Mouse (Mus musculus) layer of hippocampus, adult 9-10 months (tissue): ENCODE results near the gene L3hypdh.

Experiments
- DNase-seq: peaks from one replicate; pipeline ENCODE4 v3.0.0; 2022; ENCODE audit warnings: low spot score

The L3hypdh gene

DNA sequence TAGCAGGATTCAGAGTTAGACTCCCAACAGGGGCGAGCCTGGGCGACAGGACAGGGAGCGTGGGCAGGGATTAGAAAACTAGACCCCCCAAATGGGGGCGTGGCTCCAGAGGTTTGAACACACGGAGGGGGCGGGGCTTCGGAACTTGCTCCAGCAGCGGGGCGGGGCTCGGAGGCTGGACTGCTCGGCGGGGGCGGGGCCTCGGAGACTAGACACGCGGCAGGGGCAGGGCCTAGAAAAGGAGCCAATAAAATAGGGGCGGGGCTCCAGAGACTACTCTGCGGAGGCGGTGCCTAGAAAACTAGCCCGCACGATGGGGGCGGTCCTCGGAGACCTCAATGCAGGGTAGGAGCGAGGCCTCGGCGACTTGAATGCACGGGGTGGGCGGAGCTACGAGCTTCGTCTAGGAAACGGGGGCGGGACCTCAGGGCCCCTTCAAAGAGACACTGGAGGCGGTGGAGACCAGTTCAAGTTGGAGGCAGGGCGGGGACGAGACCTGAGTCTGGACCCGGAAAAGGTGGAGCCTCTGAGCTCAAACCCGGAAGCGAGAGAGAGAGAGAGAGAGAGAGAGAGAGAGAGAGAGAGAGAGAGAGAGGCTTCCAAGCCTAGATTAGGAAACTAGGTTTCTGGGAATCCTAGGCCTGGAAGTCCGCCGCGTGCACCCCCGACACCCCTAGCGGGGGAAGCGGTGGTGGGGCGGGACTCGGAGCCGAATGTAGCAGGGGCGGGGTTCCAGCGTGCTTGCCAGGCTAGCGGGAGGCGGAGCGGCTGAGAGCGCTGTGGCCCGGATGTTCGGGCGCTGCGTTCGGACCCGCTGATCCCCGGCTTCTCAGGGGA, at the start of gene L3hypdh, which contains the start of gene Jkamp:
Gene L3hypdh (minus strand): TSS at position 111 of the 837 bp plus-strand sequence.
Gene Jkamp (plus strand): TSS at position 261 of the 837 bp plus-strand sequence.
- DNase-seq: peak; percentile 97

DNA sequence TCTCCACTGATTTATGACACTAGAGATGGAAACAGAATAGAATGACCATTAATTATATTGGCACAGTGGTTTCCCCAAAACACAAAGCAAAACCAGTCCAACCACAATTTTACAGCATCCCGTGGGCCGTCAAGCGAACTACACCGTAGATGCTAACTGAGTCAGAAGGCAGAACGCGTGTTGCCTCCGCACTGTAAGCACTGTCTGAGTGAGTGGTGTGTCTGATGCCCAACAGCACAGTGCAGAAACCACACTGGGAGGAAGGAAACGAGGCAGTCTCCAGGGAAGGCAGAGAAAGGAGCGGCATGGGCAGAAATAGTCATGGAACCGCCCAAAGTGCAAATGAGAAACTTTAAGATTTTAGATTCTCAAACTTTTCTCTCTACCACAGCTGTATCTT, 44.0 kb upstream of the L3hypdh start:
- DNase-seq: no peak

DNA sequence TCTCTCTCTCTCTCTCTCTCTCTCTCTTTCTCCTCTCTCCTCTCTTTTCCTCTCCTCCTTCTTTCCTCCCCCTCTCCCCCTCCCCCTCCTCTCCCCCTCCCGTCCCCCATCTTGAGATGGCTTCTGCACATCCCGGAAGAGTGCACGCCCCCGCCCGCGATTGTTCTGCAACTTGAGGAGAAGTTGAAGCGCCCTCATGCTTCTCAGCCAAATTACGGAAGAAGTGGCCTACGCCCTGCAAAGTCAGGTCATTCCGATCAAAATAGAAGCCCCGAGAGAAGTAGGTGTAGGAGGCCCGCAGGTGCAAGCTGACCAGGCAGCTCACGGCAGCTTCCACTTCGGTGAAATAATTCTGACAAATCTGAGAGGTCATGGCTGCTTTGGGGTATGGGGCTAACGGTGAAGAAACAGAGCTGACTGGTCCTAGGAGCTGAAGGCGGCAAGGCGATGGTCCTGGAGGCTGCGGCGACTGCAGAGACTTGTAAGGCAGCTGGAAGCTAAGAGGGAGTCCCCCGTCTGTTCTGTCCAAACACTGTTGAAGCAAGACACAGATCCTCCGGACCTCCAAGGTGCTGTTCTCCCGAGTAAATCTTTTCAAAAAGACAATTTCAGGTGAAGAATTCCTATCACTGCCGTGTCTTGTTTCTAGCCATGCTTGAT, 30.6 kb upstream of the L3hypdh start:
- DNase-seq: no peak

DNA sequence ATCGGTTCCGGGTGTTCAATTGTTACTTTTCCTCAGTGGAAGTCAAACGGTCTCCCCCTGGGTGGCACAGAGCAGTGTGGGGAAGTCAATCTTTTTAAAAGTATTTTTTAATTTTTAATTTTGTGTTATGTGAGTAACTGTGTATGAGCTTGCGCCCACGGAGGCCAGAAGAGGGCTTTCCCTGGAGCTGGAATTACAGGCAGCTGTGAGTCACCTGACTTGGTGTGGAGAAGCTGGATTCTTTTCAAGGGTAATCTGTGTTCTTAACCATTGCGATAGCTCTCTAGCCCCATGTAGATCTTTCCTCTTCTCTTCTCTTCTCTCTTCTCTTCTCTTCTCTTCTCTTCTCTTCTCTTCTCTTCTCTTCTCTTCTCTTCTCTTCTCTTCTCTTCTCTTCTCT, 29.9 kb upstream of the L3hypdh start:
- no peak for DNase-seq

DNA sequence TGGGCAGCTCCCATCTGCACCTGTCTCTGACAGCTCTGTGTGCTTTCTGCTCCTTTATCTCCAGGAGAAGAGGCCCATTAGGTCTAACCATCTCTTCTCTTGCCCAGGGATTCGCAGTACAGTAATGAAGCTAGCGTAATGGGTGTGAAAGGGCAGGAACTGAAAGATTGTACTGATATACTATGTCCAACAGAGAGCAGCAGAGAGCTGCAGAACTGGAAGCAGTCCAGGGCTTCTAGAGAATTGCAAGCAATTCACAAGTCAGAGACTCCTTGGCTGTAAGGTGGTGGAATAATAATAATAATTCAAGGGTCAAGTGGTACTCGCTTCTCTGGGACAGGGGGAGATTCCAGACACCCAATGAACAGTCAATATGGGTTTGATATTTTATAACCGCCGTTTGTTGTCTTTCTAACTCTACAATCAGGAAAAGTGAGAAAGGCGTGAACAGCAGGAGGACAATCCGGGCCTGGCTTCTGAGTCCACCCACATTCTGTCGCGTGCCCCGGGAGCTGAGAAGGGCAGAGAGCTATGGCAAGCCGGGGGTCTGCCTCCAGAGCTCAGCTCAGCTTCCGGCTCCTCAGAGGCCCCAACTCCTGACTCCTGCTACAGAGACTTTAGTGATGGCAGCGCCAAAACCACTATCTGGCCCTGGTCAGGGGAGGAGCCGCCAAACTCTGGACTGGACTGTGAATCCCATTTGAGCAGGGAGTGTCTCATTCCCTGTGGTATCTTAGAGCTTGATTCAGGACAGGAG, 19.5 kb upstream of the L3hypdh start:
- DNase-seq: peak; percentile 67

DNA sequence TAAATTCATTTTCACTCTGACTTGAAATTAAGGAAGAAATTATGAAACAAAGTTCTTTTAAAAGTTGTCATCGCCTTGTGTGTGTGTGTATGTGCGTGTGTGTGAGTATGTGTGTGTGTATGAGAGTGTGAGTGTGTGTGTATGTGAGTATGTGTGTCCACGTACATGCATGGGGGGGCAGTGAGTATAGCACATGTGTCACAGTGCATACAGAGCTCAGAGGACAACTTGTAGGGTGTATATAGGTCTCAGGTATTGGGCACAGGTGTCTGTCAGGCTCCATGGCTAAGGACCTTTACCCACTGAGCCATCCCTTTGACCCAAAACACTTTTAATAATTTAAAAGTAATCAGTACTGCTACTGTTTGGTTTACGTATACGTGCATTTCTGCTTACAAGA, 18.8 kb upstream of the L3hypdh start:
- no peak for DNase-seq

DNA sequence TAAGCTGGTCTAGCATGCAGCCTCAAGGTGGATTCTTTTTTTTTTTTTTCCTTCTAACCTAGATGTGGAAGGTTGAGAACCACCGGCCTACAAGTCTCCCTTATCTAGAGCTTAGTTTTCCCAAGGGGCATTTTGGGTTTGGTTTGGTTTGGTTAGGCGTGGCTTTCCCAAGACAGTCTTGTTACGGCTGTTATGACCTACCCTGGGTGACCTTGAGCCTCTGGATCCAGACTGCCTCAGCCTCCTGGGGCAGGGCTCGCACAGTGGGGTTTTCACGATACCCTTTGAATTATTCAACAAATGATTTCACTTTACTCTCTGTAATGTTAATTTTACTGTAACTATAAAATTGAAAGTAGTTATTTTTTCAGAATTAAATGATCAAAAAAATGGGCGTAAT, 17.5 kb upstream of the L3hypdh start:
- no peak for DNase-seq

DNA sequence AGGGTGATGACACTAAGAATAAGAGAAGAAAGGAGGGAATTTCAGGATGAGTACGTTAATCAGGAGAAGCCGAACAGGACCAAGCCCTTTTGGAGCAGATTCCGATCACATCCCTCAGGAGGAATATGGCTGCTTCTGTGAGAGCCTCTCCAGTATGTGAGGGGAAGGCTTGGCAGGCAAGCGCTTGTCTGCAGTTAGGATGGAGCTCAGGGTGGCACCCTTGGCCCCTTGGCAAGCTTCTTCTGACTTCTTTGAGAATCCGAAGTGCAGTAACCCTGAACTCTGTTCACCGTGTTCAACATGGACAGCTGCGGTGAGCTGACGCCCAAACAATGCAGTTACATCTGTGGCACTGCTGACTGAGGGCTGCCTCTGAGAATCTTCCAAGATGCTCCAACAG, 11.7 kb upstream of the L3hypdh start:
- DNase-seq: no peak

DNA sequence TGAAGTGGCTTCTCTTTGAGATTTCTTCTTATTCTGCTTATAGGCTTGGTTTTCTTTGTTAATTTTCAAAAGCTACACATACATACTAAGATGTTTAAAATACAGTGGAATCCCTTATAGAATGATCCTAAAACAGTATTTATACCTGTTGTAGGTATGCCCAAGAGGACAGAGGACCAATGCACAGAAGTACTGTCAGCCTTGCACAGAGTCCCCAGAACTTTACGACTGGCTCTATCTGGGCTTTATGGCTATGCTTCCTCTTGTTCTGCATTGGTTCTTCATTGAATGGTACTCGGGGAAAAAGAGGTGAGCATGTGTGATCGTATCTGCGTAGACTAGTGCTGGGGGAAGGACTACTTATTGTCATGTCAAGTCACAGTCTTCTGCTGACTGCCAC, 4.6 kb upstream of the L3hypdh start:
- no peak for DNase-seq

DNA sequence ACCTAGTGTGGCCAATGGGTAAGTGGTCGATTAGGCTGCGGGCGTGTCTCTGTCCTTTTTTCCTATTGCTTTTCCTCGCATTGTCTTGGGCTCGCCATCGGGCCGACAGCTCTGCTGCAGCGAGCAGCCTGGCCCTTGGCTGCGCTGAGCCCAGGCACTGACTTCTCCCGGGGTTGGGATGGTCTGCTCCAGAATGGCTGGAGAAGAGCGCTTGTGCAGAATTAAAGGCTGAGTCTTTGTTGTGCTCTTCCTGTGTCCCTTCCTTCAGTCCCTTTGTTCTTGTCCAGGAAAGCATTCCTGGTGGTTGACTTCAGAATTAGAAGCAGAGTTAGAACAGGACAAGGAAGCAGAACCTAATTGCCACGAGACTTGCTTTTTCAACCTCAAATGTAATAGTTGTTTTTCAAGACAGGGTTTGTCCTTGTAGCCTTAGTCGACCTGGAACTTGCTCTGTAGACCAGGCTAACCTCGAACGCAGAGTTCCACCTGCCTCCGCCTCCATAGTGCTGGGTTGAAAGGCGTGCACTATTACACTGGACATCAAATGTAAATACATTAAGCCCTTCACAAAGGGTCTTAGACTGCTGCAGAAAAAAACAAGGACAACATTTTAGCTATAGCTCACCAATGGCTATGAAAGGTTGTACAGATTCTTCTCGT, 1.1 kb upstream of the L3hypdh start:
- DNase-seq: no peak

DNA sequence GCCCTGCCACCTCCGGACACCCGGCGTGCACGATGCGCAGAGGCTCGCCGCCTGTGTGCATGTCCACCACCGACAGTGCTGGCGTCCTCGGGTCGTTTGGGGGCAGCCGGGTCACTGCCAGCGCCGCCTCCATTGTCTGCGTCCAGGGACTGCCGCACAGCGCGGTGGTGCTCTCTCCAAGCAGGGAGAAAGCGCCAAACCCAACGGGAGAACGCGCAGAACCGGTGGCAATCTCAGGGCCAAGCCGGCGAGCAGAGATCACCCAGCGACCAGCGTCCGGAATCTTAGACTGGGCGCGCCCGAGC, 263 bp downstream of the L3hypdh start:
- no peak for DNase-seq

DNA sequence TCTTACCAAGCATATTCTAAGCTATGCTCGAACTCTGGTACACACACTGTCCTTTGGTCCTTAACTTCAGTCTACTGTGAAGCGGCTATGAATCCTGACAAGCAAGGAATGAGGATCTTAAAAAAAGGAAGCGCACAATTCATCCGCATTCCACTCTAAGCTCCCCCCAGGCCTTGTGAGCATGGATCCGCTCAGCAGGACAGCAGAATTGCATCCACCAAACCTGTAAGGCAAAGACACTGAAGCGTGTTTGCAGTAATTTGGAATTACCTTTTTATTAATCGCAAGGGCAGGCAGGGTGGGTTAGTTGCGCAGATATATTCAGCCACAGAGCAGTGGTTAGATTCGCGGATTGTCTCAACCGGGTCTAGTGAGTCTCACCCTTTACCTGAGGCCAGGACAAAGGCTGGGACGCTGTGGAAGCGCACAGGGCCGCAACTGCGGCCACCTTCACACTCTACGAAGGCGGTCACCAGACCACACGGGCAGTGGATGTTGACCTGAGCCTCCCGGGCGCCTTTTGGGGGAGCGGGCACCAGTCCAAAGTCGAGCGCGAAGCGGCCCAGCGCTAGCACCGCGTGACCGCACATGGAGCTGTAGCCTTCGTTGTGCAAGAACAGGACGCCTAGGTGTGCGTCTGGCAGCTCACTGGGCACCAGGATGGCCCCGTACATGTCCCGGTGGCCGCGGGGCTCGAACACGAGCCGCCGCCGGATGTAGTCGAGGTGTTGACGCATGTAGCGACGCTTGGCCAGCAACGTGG, 797 bp downstream of the L3hypdh start:
- DNase-seq: no peak

DNA sequence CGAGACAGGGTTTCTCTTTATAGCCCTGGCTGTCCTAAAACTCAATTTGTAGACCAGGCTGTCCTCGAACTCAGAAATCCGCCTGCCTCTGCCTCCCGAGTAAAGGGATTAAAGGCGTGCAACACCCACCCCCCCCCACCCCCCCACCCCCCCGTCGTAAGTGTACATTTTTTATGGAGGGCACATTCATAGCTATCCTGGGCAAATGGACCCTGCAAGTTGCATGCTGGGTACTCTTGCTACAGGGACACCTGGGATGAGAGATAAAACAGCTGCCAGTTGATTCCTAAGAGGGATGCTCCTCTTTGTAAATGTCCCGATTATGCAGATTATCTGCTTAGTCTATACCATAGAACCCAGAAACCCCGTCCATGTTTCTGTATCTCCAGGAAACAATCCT, 2.0 kb downstream of the L3hypdh start:
- DNase-seq: no peak

DNA sequence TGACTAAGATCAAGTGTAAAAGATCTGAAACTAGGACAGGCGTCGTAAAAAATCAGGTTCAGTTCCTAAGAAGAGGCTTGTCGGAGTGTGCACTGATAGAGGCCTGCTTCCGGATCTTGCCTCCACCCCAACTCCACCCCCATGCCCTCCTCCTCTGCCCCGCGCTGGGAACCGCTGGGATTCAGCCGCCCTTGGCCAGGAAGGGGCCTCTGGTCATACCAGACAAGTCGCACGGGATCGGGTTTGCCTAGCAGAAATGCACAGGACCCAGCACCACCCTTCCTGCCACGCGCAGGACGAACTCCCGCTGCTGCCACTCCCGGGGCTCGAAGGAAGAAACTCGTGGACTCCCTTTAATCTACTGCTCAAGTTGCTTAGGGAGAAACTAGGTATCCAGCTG, 2.9 kb downstream of the L3hypdh start:
- DNase-seq: no peak

DNA sequence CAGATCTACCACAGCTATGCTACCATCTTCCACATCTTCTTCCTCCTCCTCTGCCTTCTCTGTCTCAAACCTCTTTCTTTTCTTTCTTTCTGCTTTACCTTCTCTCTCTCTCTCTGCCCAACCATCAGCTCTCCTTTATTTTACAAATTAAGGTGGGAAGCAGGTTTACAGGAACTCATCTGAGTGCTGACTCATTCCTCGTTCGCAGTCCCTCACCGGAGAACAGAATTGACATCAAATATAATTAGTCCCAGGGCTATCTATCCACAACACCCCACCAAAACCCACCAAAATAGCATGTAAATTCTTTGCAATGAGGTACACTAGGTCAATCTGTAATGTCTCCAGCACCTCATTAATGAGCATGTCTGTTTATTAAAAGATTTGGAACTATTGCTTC, 3.3 kb downstream of the L3hypdh start:
- no peak for DNase-seq

DNA sequence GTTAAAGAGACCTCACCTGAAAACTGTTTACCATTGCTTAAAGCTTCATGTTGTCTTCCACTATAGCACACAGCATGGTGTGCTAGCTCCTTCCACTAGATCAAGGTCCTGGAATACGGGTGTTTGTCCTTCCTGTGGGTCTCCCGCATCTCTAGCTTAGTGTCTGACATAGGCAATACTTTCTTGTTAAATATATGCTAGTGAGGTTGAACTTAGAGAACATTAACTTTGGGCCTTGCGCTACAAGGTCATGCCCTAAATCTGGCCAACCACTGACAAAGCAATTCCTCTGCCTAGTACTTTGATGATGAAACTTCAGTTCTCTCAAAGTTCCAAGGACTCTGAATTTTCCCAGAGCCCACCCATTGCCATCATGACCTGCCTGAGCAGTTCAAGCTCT, 7.0 kb downstream of the L3hypdh start:
- no peak for DNase-seq

DNA sequence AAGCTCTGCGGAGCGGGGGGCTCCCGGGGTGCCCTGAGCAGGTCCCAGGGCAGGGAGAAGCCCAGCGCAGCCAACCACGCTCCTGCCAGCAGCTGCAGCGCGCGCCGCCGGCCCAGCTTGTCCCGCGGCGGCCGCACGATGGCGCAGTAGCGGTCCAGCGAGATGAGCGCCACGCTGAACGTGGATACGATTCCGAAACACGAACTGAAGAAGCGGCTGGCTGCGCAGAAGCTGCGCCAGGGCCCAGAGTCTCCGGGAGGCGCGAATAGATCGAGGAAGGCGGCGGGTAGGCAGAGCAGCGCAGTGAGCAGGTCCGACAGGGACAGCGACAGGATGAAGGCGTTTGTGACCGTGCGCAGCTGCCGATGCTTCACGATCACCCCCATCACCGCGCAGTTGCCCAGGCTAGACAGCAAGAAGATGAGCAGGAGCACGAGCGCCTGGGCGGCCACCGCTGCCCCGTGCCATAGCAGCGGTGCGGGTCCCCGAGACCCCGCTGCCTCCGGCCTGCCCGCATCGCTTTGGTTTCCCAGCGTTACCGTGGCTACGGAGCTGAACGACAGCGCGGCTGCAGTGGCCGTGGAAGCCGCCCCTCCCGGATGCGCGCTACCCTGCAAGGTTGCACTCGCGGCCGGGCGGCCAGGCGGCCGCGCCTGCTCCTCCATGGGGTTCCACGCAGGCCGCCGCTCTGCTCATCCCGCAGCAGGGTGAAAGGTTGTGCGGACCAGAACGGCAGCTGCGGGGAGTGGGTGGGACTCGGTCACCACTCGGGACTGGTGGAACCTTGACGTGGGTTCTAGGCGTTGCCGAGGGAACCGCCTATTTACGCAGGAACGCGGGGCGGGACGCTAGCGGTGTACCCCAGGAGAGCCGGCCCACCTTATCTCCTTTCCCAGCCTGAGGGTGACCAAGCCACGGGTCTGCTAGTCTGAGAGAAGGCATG, 14.6 kb downstream of the L3hypdh start, which contains the start of gene Gpr135:
Gene Gpr135 (minus strand): TSS at position 799 of the 943 bp plus-strand sequence.
- peak; percentile 68 for DNase-seq

DNA sequence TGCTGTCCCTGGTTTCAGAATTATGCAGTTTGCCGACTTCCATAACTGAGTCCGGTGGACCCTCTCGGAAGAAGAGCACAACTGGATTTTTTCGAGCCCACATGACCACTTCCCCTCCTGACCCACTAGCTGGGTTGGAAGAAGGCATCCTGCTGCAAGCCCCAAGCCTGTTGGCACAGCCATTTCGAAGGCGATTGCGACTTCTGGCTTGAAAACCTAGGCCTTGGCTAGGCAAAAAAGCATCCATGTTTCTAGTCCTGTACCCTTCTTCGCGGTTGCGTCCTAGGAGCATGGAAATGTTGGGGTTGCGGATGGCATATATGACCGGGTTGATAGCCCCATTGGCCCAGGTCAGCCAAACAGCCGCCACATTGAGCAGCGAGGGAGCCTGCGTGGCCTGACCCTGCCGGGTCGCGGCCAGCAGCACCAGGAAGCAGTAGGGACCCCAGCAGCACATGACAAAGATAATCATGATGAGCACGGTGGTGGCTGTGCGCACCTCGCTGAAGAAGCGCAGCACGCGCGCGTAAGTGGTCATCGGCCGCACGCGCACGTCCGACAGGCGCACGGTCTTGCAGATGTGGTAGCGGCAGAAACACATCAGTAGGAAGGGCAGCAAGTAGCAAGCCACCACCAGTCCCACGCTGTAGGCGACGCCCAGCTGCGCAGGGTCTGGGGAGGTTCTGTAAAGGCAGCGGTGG, 15.5 kb downstream of the L3hypdh start:
- no peak for DNase-seq

DNA sequence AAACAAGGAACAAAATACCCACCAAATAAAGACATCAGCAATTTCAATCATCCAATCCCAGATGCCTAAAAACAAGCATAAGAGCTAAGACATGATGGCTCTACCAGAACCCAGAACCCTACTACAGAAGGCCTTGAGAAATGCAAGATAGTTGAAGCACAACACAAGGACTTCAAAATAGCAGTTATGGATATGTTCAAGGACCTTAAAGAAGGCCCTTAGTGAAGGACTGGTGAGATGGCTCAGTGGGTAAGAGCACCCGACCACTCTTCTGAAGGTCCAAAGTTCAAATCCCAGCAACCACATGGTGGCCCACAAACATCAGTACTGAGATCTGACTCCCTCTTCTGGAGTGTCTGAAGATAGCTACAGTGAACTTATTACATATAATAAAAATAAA, 27.5 kb downstream of the L3hypdh start:
- DNase-seq: no peak

DNA sequence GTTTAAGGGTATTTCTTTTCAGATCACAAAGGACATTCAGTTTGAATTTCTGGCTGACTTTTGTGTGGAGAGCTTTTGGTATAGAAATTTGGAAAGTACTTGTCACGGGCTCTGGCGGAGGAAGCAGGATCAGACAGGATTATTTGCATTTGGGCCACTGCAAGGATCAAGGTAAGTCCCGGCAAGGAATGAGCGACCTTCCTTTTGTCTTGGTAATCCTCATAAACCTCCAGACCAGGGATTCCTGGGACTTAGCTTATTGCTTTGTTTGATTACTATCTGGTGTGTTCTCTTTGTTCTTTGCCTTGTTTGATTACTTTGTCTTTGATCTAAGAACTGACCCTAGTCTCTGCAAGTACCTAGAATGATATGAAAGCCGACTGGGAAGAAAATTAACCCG, 31.4 kb downstream of the L3hypdh start:
- DNase-seq: no peak
